Mouse (Mus musculus) midbrain, embryonic 15.5 days (tissue): ENCODE measurements around the gene Ltk. TPM values are rescaled to one million over a fixed set of nuclear protein-coding genes. Genes with fewer than 3 reads are reported as not detected.

ENCODE experiments used
- ATAC-seq: fragments of 200-750 bp; cut with Nextera tagmentation; replicated peaks from 2 replicates; pipeline ENCODE4 v1.8.0; 2017; ENCODE audit warnings: moderate TSS enrichment
- H3K27ac ChIP-seq: fragments of 300-500 bp; sonication (generic); 2 replicates; pipeline ENCODE4 v1.5.1; 2015; ENCODE audit warnings: mild to moderate bottlenecking, inconsistent platforms
- H3K27me3 ChIP-seq: fragments of 300-500 bp; sonication (generic); replicated peaks from 2 replicates; pipeline ENCODE4 v1.6.1; 2015; ENCODE audit warnings: inconsistent platforms
- H3K36me3 ChIP-seq: fragments of 300-500 bp; sonication (generic); replicated peaks from 2 replicates; pipeline ENCODE4 v1.6.1; 2015; ENCODE audit warnings: inconsistent platforms
- H3K4me1 ChIP-seq: fragments of 300-500 bp; sonication (generic); 2 replicates; pipeline ENCODE4 v1.6.1; 2015; ENCODE audit warnings: inconsistent platforms
- H3K4me2 ChIP-seq: fragments of 300-500 bp; sonication (generic); 2 replicates; pipeline ENCODE4 v1.6.1; 2015; ENCODE audit warnings: inconsistent platforms, mild to moderate bottlenecking, moderate library complexity
- H3K4me3 ChIP-seq: fragments of 300-500 bp; sonication (generic); 2 replicates; pipeline ENCODE4 v1.5.1; 2015; ENCODE audit warnings: mild to moderate bottlenecking, inconsistent platforms
- H3K9ac ChIP-seq: fragments of 300-500 bp; sonication (generic); 2 replicates; pipeline ENCODE4 v1.6.1; 2015; ENCODE audit warnings: mild to moderate bottlenecking, inconsistent platforms
- H3K9me3 ChIP-seq: fragments of 300-500 bp; sonication (generic); 2 replicates; pipeline ENCODE4 v1.6.1; 2016; ENCODE audit warnings: inconsistent platforms
- WGBS: fragments of 180-500 bp; shearing (Covaris S2); methylation state at CpG from one replicate; pipeline ENCODE4 v1.1.7; 2015; ENCODE audit warnings: mixed read lengths; 5-methylcytosine and 5-hydroxymethylcytosine counted together
- polyA plus RNA-seq: library from polyadenylated mRNA; unstranded; fragments of >200 nt; fragmentation: Nextera tagmentation; extraction: Ambion mirVana; gene quantifications from 2 replicates; pipeline ENCODE4 v1.2.1, GENCODE M21; 2015

Gene Ltk
- polyA plus RNA-seq, 1 experiment from 2014 or later, result 2.2 TPM

GRCm38 (mm10) chr2:119798246-119798927 is 38.2 kb upstream of the Ltk start:
- WGBS, result 11% methylated on average over 13 of the region's 13 CpGs
- no peak for ATAC-seq
- Histone ChIP-seq H3K4me3 (peak overlapping the region; percentile 89; the same call in 1 of the 2 replicates), H3K9me3 (no peaks in the 10 kb centered on the region), H3K27me3 (peaks cover 19% of the 10 kb centered on the region), H3K27ac (no peak overlapping the region), H3K4me2 (peak overlapping the region; percentile 96; the same call in 1 of the 2 replicates), H3K36me3 (no peaks in the 10 kb centered on the region), H3K4me1 (peaks cover 28% of the 10 kb centered on the region), H3K9ac (no peak overlapping the region)

DNA sequence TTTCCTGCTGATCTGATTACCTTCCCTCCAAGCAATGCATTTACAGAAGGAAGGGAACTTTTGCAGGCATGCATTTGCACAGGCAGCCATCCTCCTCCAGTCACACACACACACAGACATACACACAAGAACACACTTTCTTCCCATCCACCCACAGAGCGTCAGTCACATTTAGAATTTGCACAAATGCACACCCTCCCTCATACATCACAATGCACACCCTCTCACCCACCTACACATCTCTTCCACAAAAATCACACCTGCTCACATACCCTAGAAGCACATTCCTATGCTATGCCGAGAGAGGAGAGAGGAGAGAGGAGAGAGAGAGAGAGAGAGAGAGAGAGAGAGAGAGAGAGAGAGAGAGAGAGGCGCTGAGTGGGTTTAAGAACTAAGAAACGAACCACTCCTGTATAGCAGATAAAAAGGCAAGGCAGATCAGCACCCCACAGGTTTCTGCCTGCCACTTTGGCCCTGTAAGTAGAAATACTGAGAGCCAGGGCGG is 37.1 kb upstream of the Ltk start, which contains the start of gene Tyro3:
TSS of gene Tyro3 (plus strand) at position 455 of the 505 bp plus-strand sequence.
- Histone ChIP-seq H3K4me1 (peaks cover 17% of the 10 kb centered on the region), H3K9me3 (no peaks in the 10 kb centered on the region), H3K27ac (no peak within 1 kb of the TSS), H3K36me3 (no peaks in the 10 kb centered on the region), H3K4me3 (no peak within 1 kb of the TSS), H3K9ac (no peak within 1 kb of the TSS), H3K27me3 (peaks cover 19% of the 10 kb centered on the region), H3K4me2 (no peak within 1 kb of the TSS)
- 60% methylated on average over 5 of the region's 5 CpGs for WGBS
- ATAC-seq, result no peak

DNA sequence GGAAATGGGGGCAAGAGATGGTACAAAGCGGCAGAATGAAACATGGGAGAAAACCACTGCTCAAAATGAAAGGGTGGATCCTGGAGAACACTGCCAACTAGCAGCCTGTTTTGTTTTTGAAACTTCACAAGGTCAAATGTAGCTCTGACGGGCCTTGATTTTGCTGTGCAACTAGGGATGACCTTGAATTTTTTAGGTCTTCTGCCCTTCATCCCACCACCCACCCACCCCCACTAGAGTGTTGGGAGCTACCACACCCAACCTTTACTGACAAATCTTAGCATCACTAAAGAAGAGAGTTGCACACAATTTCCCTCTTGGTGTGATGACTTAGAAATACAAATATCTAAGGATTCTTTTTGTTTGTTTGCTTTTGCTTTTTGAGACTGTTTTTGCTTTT is 29.8 kb upstream of the Ltk start:
- Histone ChIP-seq H3K9ac (no peak overlapping the region), H3K27ac (no peak overlapping the region), H3K9me3 (no peaks in the 10 kb centered on the region), H3K27me3 (no peaks in the 10 kb centered on the region), H3K4me2 (no peak overlapping the region), H3K4me1 (peaks cover 13% of the 10 kb centered on the region), H3K4me3 (no peak overlapping the region), H3K36me3 (no peaks in the 10 kb centered on the region)
- WGBS, result 95% methylated on average over 2 of the region's 2 CpGs
- no peak for ATAC-seq

- under 1% methylated on average over 44 of the region's 44 CpGs for WGBS
- Histone ChIP-seq H3K9me3 (no peaks in the 10 kb centered on the region), H3K4me2 (peak within 1 kb of the TSS; percentile 63), H3K27me3 (no peaks in the 10 kb centered on the region), H3K4me1 (peaks cover 13% of the 10 kb centered on the region), H3K36me3 (peaks cover 6% of the 10 kb centered on the region; the same call in 1 of the 2 replicates), H3K4me3 (peak within 1 kb of the TSS; percentile 66), H3K9ac (peak within 1 kb of the TSS; percentile 60), H3K27ac (peak within 1 kb of the TSS; percentile 87)
- ATAC-seq, result peak; percentile 98
Measured at GRCm38 (mm10) chr2:119787206-119787883, 27.1 kb upstream of the Ltk start, which contains the start of gene Rpap1. TSS of gene Rpap1 (minus strand) at chr2:119787537.

- no peak overlapping the region for H3K4me2 ChIP-seq
- peaks cover 45% of the 10 kb centered on the region for H3K36me3 ChIP-seq
- H3K27me3 ChIP-seq, result no peaks in the 10 kb centered on the region
- H3K9me3 ChIP-seq, result no peaks in the 10 kb centered on the region
- 93% methylated on average over 6 of the region's 6 CpGs for WGBS
- H3K4me1 ChIP-seq, result no peaks in the 10 kb centered on the region
- no peak overlapping the region for H3K27ac ChIP-seq
- no peak overlapping the region for H3K4me3 ChIP-seq
- ATAC-seq, result no peak
- H3K9ac ChIP-seq, result no peak overlapping the region
Measured at GRCm38 (mm10) chr2:119767246-119767645, 7.0 kb upstream of the Ltk start.

- Histone ChIP-seq H3K9me3 (no peaks in the 10 kb centered on the region), H3K27ac (no peak overlapping the region), H3K9ac (no peak overlapping the region), H3K4me2 (no peak overlapping the region), H3K36me3 (peaks cover 22% of the 10 kb centered on the region; the same call in 1 of the 2 replicates), H3K27me3 (peaks cover 16% of the 10 kb centered on the region), H3K4me3 (no peak overlapping the region), H3K4me1 (no peaks in the 10 kb centered on the region; the same call in 1 of the 2 replicates)
- no peak for ATAC-seq
- 80% methylated on average over 4 of the region's 4 CpGs for WGBS
Measured at GRCm38 (mm10) chr2:119763924-119764323, 3.7 kb upstream of the Ltk start.

DNA sequence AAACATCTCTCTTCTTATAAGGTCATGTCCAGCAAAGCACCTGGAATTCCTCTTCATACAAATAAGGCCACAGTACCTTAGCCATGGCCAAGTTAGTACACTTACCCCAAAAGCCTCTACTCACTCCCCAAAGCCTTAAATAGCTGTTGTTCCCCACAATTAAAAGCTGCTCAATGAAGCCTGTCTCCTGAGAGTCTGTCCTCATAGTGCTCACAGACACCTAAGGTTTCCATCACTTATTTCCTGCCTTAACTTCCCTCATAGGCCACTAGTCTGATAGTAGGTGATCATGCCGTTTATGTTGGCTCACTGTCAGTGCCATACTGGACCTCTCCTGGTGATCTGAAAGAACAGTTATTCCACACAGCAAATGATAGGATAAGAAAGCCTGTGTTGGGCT is 2.0 kb upstream of the Ltk start:
- H3K27me3 ChIP-seq, result peaks cover 27% of the 10 kb centered on the region
- peaks cover 15% of the 10 kb centered on the region for H3K4me1 ChIP-seq
- 81% methylated on average over 1 of the region's 1 CpGs for WGBS

DNA sequence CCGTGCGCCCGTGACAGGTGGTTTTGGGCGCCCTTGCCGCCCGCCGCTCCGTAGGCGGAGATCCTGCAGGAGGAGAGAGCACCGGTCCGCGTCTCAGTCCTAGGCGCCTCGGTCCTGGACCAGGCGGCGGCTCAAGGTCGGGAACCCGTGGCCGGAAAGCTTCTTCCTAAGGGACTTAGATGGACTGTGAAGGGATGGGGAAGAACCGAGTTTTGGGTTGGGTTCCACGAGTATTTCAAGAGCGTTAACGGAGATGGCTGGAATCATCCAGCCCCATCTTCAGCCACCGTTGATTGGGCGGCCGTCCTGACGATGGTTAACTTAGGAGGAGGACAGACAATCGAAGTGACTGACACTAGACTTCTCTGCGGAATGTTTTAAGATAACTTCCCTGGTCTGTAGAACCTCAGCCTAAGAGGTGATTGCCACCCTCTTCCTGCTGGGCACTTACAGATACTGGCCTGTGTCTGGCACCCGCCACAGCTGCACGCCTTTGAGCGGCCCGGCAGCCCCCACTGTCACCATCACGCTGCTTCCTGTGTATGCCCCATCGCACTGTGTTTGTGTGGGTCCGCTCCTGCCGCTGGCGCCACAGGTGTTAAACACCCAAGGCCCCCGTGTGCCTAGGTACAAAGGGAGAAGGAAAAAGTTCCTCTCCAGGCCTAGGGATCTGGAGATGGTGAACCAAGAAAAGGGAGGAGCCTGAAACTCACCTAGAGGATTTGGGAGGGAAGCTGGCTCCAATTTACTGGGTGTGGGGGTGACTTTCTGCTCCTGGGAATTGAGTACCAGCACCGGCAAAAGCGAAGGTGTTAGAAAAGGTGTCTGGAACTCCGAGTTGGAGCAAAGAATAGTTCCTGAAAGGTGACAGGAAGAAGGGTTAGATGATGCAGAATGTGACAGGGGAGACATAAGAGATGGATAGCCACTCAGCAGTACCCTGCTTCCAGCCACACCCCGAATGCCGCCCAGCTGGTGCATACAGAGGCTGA is 1.1 kb downstream of the Ltk start:
- H3K9ac ChIP-seq, result peak overlapping the region; percentile 50; the same call in 1 of the 2 replicates
- H3K36me3 ChIP-seq, result peaks cover 8% of the 10 kb centered on the region; the same call in 1 of the 2 replicates
- H3K4me1 ChIP-seq, result peaks cover 15% of the 10 kb centered on the region
- H3K4me2 ChIP-seq, result peak overlapping the region; percentile 98
- ATAC-seq, result no peak
- peak overlapping the region; percentile 67 for H3K4me3 ChIP-seq
- H3K9me3 ChIP-seq, result no peaks in the 10 kb centered on the region
- H3K27ac ChIP-seq, result no peak overlapping the region
- H3K27me3 ChIP-seq, result peaks cover 38% of the 10 kb centered on the region
- WGBS, result 6% methylated on average over 44 of the region's 44 CpGs

More for the DNA sequence above, 2.0 kb upstream of the Ltk start:
- Histone ChIP-seq H3K9ac (no peak overlapping the region), H3K9me3 (no peaks in the 10 kb centered on the region), H3K4me3 (no peak overlapping the region), H3K27ac (no peak overlapping the region), H3K4me2 (no peak overlapping the region), H3K36me3 (peaks cover 16% of the 10 kb centered on the region; the same call in 1 of the 2 replicates)
- ATAC-seq, result no peak

GRCm38 (mm10) chr2:119758101-119758843 is 2.0 kb downstream of the Ltk start:
- Histone ChIP-seq H3K36me3 (no peaks in the 10 kb centered on the region), H3K9ac (peak overlapping the region; percentile 50), H3K27ac (no peak overlapping the region), H3K4me2 (peak overlapping the region; percentile 98), H3K27me3 (peaks cover 38% of the 10 kb centered on the region), H3K4me3 (peak overlapping the region; percentile 67), H3K9me3 (no peaks in the 10 kb centered on the region), H3K4me1 (peaks cover 15% of the 10 kb centered on the region)
- WGBS, result under 1% methylated on average over 69 of the region's 77 CpGs
- peak; percentile 65 for ATAC-seq

GRCm38 (mm10) chr2:119757601-119758100 is 2.6 kb downstream of the Ltk start:
- Histone ChIP-seq H3K27ac (no peak overlapping the region), H3K9me3 (no peaks in the 10 kb centered on the region), H3K27me3 (peaks cover 38% of the 10 kb centered on the region), H3K4me1 (peaks cover 15% of the 10 kb centered on the region), H3K4me3 (peak overlapping the region; percentile 67), H3K4me2 (peak overlapping the region; percentile 98), H3K9ac (peak overlapping the region; percentile 50), H3K36me3 (no peaks in the 10 kb centered on the region)
- ATAC-seq, result peak; percentile 69
- WGBS, result 2% methylated on average over 22 of the region's 31 CpGs

DNA sequence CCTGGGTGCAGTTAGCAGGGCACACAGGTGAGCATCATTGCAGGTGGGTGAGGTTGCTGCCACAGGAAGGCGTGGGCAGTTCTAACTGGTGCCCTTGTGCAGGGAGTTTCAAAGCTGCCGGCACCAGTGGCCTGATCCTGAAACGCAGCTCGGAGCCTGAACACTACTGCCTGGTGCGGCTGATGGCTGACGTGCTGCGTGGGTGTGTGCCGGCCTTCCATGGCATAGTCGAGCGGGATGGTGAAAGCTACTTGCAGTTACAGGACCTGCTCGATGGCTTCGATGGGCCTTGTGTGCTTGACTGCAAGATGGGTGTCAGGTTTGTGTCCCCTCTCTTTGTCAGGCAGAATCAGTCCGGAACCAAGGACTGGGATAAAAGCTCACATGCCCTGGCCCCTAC is 11.0 kb downstream of the Ltk start:
- no peaks in the 10 kb centered on the region for H3K9me3 ChIP-seq
- ATAC-seq, result no peak
- H3K4me2 ChIP-seq, result no peak overlapping the region
- WGBS, result 77% methylated on average over 13 of the region's 13 CpGs
- H3K9ac ChIP-seq, result no peak overlapping the region
- H3K27ac ChIP-seq, result no peak overlapping the region
- no peaks in the 10 kb centered on the region for H3K36me3 ChIP-seq
- peaks cover 9% of the 10 kb centered on the region for H3K4me1 ChIP-seq
- H3K4me3 ChIP-seq, result no peak overlapping the region
- H3K27me3 ChIP-seq, result peaks cover 29% of the 10 kb centered on the region
